Mouse (Mus musculus) liver, embryonic 15.5 days (tissue): ENCODE data around the gene Phf5a. TPM values are rescaled to one million over a fixed set of nuclear protein-coding genes. Genes with fewer than 3 reads are reported as not detected.
A peak's percentile ranks its signal among the peaks of the same experiment; 100 is the strongest.

Experiments used
- ATAC-seq: fragments of 200-750 bp; cut with Nextera tagmentation; 2 replicates; pipeline ENCODE4 v1.8.0; 2017; ENCODE audit warnings: moderate number of reproducible peaks, mild to moderate bottlenecking, moderate library complexity; ENCODE audit not compliant: insufficient read depth
- H3K27ac ChIP-seq: fragments of 300-500 bp; sonication (generic); replicated peaks from 2 replicates; pipeline ENCODE4 v1.5.1; 2015; ENCODE audit warnings: mild to moderate bottlenecking, inconsistent platforms
- H3K27me3 ChIP-seq: fragments of 300-500 bp; sonication (generic); 2 replicates; pipeline ENCODE4 v1.6.1; 2015; ENCODE audit warnings: mild to moderate bottlenecking, inconsistent platforms
- H3K36me3 ChIP-seq: fragments of 300-500 bp; sonication (generic); replicated peaks from 2 replicates; pipeline ENCODE4 v1.6.1; 2015; ENCODE audit warnings: moderate library complexity, mild to moderate bottlenecking, inconsistent platforms
- H3K4me1 ChIP-seq: fragments of 300-500 bp; sonication (generic); replicated peaks from 2 replicates; pipeline ENCODE4 v1.6.1; 2015; ENCODE audit warnings: inconsistent platforms
- H3K4me2 ChIP-seq: fragments of 300-500 bp; sonication (generic); 2 replicates; pipeline ENCODE4 v1.6.1; 2015; ENCODE audit warnings: moderate library complexity, mild to moderate bottlenecking, inconsistent platforms
- H3K4me3 ChIP-seq: fragments of 300-500 bp; sonication (generic); replicated peaks from 2 replicates; pipeline ENCODE4 v1.5.1; 2015; ENCODE audit warnings: mild to moderate bottlenecking, inconsistent platforms
- H3K9ac ChIP-seq: fragments of 300-500 bp; sonication (generic); 2 replicates; pipeline ENCODE4 v1.6.1; 2015; ENCODE audit warnings: moderate library complexity, mild to moderate bottlenecking, inconsistent platforms
- H3K9me3 ChIP-seq: fragments of 300-500 bp; sonication (generic); replicated peaks from 2 replicates; pipeline ENCODE4 v1.6.1; 2016; ENCODE audit warnings: inconsistent platforms
- WGBS: fragments of 180-500 bp; shearing (Covaris S2); methylation state at CpG from one replicate; pipeline ENCODE4 v1.1.7; 2015; ENCODE audit warnings: mixed read lengths; ENCODE audit not compliant: insufficient replicate concordance; 5-methylcytosine and 5-hydroxymethylcytosine counted together
- polyA plus RNA-seq: library from polyadenylated mRNA; unstranded; fragments of >200 nt; fragmentation: Nextera tagmentation; extraction: Ambion mirVana; gene quantifications from 2 replicates; pipeline ENCODE4 v1.2.1, GENCODE M21; 2015

Phf5a gene
- polyA plus RNA-seq, 1 experiment from 2014 or later: 91.3 TPM

DNA sequence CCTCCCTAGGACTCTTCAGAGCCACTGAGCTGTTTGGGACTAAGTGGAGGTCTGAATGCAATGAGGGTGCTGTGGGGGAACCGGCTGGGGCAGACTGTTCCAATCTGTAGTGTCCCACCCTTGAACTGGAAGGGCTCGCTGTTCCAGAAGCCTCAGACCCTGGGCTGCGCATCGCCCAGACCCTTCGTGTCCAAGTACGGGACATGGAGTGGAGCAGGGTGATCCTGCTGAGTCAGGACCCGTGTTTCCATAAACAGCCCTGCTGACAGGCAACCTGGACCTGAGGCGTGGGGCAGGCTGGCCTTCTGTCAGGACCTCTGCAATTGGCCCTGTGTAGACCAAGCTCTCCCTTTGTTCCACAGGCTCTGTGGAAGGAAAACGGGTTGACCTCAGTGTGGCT lies 25.0 kb downstream of the Phf5a start:
- H3K36me3 ChIP-seq: peaks cover 38% of the 10 kb centered on the region
- no peaks in the 10 kb centered on the region for H3K27me3 ChIP-seq
- no peak overlapping the region for H3K27ac ChIP-seq
- H3K4me1 ChIP-seq: peaks cover 11% of the 10 kb centered on the region
- no peak overlapping the region for H3K4me2 ChIP-seq
- no peak for ATAC-seq
- H3K9me3 ChIP-seq: no peaks in the 10 kb centered on the region
- WGBS: 73% methylated on average over 9 of the region's 9 CpGs
- H3K4me3 ChIP-seq: no peak overlapping the region
- no peak overlapping the region for H3K9ac ChIP-seq

DNA sequence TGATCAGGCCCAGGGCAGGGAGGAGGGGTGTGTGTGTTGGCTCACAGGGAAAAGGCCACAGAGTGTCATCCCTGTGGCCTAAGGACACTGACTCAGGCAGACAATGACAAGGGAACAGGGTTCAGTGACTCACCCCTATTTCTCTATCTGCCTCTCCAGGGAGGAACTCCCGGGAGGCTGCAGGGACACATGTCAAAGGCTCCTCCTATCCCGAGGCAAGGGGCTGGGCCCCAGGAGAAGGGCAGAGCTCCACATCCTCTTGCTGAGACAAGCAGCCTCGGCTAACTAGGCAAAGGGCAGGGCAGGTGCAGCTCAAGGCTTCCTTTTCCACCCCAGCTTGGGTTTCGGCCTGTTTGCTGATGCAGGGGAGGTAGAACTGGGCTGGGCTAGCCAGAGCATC lies 26.0 kb downstream of the Phf5a start:
- 31% methylated on average over 4 of the region's 4 CpGs for WGBS
- Histone ChIP-seq H3K9ac (no peak overlapping the region), H3K9me3 (no peaks in the 10 kb centered on the region), H3K27me3 (no peaks in the 10 kb centered on the region), H3K27ac (peak overlapping the region; percentile 29), H3K4me3 (no peak overlapping the region), H3K4me2 (no peak overlapping the region), H3K36me3 (peaks cover 27% of the 10 kb centered on the region), H3K4me1 (peaks cover 11% of the 10 kb centered on the region)
- ATAC-seq: peak; percentile 35; the same call in 1 of the 2 replicates

GRCm38 (mm10) chr15:81845033-81845625 lies 26.6 kb downstream of the Phf5a start:
- 72% methylated on average over 5 of the region's 5 CpGs for WGBS
- H3K9ac ChIP-seq: no peak overlapping the region
- no peak for ATAC-seq
- no peak overlapping the region for H3K27ac ChIP-seq
- H3K9me3 ChIP-seq: no peaks in the 10 kb centered on the region
- H3K4me2 ChIP-seq: no peak overlapping the region
- no peak overlapping the region for H3K4me3 ChIP-seq
- no peaks in the 10 kb centered on the region for H3K27me3 ChIP-seq
- peaks cover 14% of the 10 kb centered on the region for H3K4me1 ChIP-seq
- peaks cover 21% of the 10 kb centered on the region for H3K36me3 ChIP-seq

GRCm38 (mm10) chr15:81842275-81842674 lies 29.4 kb downstream of the Phf5a start:
- ATAC-seq: no peak
- Histone ChIP-seq H3K9ac (no peak overlapping the region), H3K9me3 (no peaks in the 10 kb centered on the region), H3K27ac (no peak overlapping the region), H3K4me3 (no peak overlapping the region), H3K4me1 (peaks cover 24% of the 10 kb centered on the region), H3K4me2 (no peak overlapping the region), H3K27me3 (peaks cover 3% of the 10 kb centered on the region; the same call in 1 of the 2 replicates), H3K36me3 (0 out of 2 replicates have a peak, but pooled peaks cover under 1% of the 10 kb centered on the region)
- 66% methylated on average over 7 of the region's 7 CpGs for WGBS

- Histone ChIP-seq H3K27me3 (peaks cover 21% of the 10 kb centered on the region), H3K27ac (peak overlapping the region; percentile 59; the same call in 1 of the 2 replicates), H3K4me3 (no peak overlapping the region), H3K9ac (no peak overlapping the region), H3K9me3 (no peaks in the 10 kb centered on the region), H3K36me3 (no peaks in the 10 kb centered on the region), H3K4me1 (peaks cover 31% of the 10 kb centered on the region), H3K4me2 (no peak overlapping the region)
- no peak for ATAC-seq
- WGBS: 84% methylated on average over 7 of the region's 7 CpGs
Observed at GRCm38 (mm10) chr15:81840306-81840705, 31.4 kb downstream of the Phf5a start.

GRCm38 (mm10) chr15:81839634-81840033 lies 32.1 kb downstream of the Phf5a start:
- Histone ChIP-seq H3K36me3 (no peaks in the 10 kb centered on the region), H3K9ac (no peak overlapping the region), H3K27me3 (peaks cover 28% of the 10 kb centered on the region), H3K9me3 (no peaks in the 10 kb centered on the region), H3K4me1 (peaks cover 31% of the 10 kb centered on the region), H3K4me3 (no peak overlapping the region), H3K27ac (peak overlapping the region; percentile 59), H3K4me2 (no peak overlapping the region)
- peak; percentile 71 for ATAC-seq
- WGBS: 56% methylated on average over 5 of the region's 5 CpGs

- Histone ChIP-seq H3K4me1 (peaks cover 31% of the 10 kb centered on the region), H3K9ac (no peak overlapping the region), H3K27me3 (peaks cover 35% of the 10 kb centered on the region), H3K27ac (no peak overlapping the region), H3K4me2 (no peak overlapping the region), H3K36me3 (no peaks in the 10 kb centered on the region), H3K4me3 (no peak overlapping the region), H3K9me3 (no peaks in the 10 kb centered on the region)
- 66% methylated on average over 14 of the region's 14 CpGs for WGBS
- no peak for ATAC-seq
Observed at GRCm38 (mm10) chr15:81838554-81839235, 33.0 kb downstream of the Phf5a start.

GRCm38 (mm10) chr15:81836966-81837920 lies 34.5 kb downstream of the Phf5a start:
- no peak for ATAC-seq
- H3K4me3 ChIP-seq: no peak overlapping the region
- no peaks in the 10 kb centered on the region for H3K36me3 ChIP-seq
- peak overlapping the region; percentile 52; the same call in 1 of the 2 replicates for H3K4me2 ChIP-seq
- WGBS: 48% methylated on average over 7 of the region's 7 CpGs
- H3K9me3 ChIP-seq: no peaks in the 10 kb centered on the region
- peaks cover 35% of the 10 kb centered on the region for H3K27me3 ChIP-seq
- H3K9ac ChIP-seq: no peak overlapping the region
- H3K27ac ChIP-seq: no peak overlapping the region
- H3K4me1 ChIP-seq: peaks cover 35% of the 10 kb centered on the region

DNA sequence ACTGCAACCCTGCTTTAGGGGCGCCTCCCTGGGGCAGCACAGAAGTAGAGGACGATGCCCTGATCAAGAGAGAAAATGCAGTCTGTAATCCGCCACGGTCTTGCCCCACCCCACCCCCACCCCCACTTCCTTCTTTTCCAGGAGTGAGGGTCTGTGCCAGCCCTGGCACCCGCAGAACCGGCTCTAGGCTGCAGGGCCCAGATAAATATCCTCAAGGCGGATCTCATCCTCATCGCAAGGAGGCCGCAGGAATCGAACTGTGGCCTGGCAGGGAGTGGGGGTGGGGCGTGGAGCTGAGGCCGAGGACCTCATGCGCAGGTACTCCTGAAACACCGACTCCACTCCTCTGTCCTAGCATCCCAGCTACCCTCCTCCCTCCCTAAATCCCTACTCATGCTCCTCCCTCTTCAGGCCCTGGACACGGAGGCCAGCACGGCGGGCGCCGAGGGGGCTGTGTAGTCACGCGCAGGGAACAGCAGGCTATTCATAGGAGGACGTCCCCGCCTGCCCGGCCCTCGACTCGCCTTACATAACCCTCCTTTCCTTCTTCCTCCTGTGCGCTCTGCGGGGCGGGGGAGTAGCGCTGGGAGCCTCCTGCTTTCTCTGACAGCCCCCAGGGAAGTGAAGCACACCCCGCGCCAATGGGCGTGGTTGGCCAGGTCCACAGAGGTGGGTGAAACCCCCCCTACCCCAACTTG lies 35.4 kb downstream of the Phf5a start:
- no peak overlapping the region for H3K9ac ChIP-seq
- no peak overlapping the region for H3K27ac ChIP-seq
- peak; percentile 22; the same call in 1 of the 2 replicates for ATAC-seq
- no peaks in the 10 kb centered on the region for H3K9me3 ChIP-seq
- peaks cover 39% of the 10 kb centered on the region for H3K4me1 ChIP-seq
- no peaks in the 10 kb centered on the region for H3K36me3 ChIP-seq
- H3K4me3 ChIP-seq: peak overlapping the region; percentile 41
- peak overlapping the region; percentile 52 for H3K4me2 ChIP-seq
- H3K27me3 ChIP-seq: peaks cover 35% of the 10 kb centered on the region
- WGBS: 4% methylated on average over 33 of the region's 33 CpGs

DNA sequence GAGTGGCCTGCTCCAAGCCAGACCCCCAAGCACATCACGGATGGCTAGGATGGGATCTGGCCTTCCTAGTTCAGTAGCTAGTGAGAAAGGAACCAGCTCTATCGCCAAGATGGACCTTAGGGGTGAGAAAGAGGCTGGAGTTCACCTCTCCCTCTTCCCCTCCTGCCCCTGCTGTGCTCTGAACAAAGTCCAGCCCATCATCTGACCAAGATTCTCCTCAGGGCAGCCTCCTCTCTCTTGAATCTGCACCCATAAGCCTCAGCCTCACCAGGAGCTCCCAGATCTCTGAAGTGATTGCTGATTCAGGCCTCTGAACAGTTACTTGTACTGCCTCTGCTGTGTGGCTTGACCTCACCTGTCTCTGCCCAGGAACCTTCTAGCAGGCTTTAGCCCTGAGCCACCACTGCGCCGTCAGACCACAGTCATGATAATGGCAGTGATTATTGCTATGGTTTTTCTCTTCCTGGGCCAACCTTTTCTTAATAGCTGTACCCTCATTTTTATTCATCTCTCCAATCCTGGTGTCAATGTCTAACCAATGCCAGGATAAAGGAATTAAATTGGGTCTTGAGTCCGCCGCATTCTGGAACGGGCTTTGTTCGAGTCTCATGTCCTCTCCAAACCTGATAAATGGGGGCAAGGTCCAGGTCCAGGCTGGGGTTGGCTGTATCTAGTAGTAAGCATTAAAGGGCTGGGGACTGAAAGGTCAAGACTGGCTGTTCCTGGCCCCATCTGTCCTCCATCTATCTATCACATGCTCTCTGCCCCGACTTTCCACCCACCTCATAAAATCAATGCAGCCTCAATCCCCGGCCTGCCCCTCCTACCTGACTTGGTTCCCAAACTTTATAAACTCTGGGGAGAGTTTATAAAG lies 36.5 kb downstream of the Phf5a start:
- WGBS: 60% methylated on average over 10 of the region's 10 CpGs
- ATAC-seq: no peak
- Histone ChIP-seq H3K9ac (no peak overlapping the region), H3K27me3 (peaks cover 35% of the 10 kb centered on the region), H3K4me1 (peaks cover 45% of the 10 kb centered on the region), H3K9me3 (no peaks in the 10 kb centered on the region), H3K27ac (no peak overlapping the region), H3K36me3 (no peaks in the 10 kb centered on the region), H3K4me3 (no peak overlapping the region), H3K4me2 (peak overlapping the region; percentile 52; the same call in 1 of the 2 replicates)
